Mouse (Mus musculus) cerebellum, postnatal 4 days (tissue): ENCODE data around the gene Wdr20.

Experiments used
- DNase-seq, 2 experiments: peaks; one replicate each; pipeline ENCODE4 v3.0.0; 2022; ENCODE audit warnings: low spot score in 2 of 2, mixed read lengths in 1 of 2

Wdr20 gene

DNA sequence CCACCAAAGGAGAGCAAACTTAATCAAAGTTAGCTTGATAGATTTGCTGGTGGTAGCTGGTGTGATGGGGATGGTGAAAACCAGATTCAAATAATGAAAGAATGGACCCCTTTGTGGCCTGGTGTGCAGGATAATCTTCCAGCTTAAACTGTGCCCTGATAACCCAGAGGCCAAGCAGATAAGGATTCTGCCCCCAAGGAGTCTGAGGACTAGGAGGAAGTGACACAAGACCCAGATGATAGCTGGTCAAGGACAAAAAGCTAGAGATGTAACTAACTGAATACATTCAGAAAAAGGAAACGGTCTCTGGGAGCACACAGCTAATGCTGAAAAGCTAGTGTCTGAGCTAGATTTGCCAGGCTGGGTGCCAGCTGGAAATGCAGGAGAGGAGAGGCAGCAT lies 114.2 kb downstream of the Wdr20 start:
- no peak for DNase-seq
